Mouse (Mus musculus): ENCODE measurements around the gene 1700022I11Rik. TPM values are rescaled to one million over a fixed set of nuclear protein-coding genes. Genes with fewer than 3 reads are reported as not detected.
"Not testable (repeated sequence)": the region's sequence is repeated elsewhere in the genome, so short reads cannot be mapped to it uniquely, and the experiment has no call there.

The 1700022I11Rik gene
- polyA plus RNA-seq, 2 experiments, result 0.07 to 0.44 TPM

DNA sequence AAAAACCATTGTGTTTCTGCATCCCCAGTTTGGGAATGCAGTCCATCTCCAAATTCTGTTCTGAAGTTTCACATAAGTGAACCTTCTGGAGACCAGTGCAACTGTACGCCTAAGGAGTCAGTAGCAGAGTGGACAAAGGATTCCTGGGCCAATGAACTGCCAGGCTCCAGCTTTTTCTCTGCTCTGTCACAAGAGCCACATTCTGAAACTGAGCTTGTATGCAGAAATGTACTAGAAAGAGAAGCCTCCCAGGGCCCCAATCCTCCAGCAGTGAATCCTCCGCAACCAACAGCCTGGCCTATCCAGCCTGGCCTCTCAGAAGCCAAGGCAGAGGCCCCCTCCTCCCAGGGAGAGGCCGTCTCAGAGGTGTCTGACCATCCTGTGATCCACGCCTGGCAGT lies 3.5 kb downstream of the 1700022I11Rik start:
- TF ChIP-seq CTCF (IDR thresholded peaks at IDR 0.05; ENCODE audit: low read depth), result no peak
- TF ChIP-seq EP300 (IDR thresholded peaks at IDR 0.05; ENCODE audit: low read depth), result no peak
- H3K4me1 ChIP-seq (replicated peaks; ENCODE audit: control insufficient read depth in 2 of 2, insufficient read depth in 2 of 2, low read length in 1 of 2), result no peaks in the 10 kb centered on the region
- 64% methylated on average over 4 of the region's 4 CpGs for WGBS (ENCODE audit: insufficient replicate concordance)
- no peak overlapping the region for H3K9ac ChIP-seq (replicated peaks)
- no peaks in the 10 kb centered on the region for H3K9me3 ChIP-seq (ENCODE audit: control insufficient read depth, low read length)
- DNase-seq (ENCODE audit: low read depth in 3 of 3, low spot score in 3 of 3) (no peak), ATAC-seq (ENCODE audit: insufficient read depth) (no peak)
- no peak overlapping the region for H3K4me2 ChIP-seq (ENCODE audit: low read depth)
- no peaks in the 10 kb centered on the region for H3K36me3 ChIP-seq (replicated peaks; ENCODE audit: control insufficient read depth, insufficient read depth, low read depth)
- no peak overlapping the region for H3K4me3 ChIP-seq (ENCODE audit: insufficient read depth in 1 of 2, low read depth in 2 of 2, low read length in 2 of 2)
- no peaks in the 10 kb centered on the region for H3K27me3 ChIP-seq (ENCODE audit: control insufficient read depth, insufficient read depth, low read length)
- no peak overlapping the region for H3K27ac ChIP-seq

DNA sequence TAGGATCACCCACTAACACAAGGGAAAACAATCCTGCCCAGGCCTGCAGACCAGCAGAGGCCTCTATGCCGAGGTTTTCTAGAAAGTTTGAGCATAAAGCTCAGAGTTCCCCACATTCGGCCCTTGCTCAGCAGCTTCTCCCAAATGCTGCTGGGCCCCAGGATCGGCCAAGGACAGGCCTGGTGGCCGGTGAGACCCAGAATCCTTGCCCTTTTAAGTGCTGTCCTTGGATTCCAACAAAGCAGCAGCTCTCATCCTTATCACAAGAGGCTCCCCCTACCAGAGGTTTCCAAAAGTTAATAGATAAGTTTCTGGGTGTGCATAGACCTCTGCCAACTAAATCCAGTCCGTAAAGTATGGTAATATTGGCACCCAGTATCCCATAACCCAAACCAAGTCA lies 4.5 kb downstream of the 1700022I11Rik start:
- H3K36me3 ChIP-seq (replicated peaks; ENCODE audit: control insufficient read depth, insufficient read depth, low read depth), result peaks cover 5% of the 10 kb centered on the region
- no peaks in the 10 kb centered on the region for H3K27me3 ChIP-seq (ENCODE audit: control insufficient read depth, insufficient read depth, low read length)
- no peaks in the 10 kb centered on the region for H3K9me3 ChIP-seq (ENCODE audit: control insufficient read depth, low read length)
- DNase-seq (ENCODE audit: low read depth in 3 of 3, low spot score in 3 of 3), result no peak
- H3K9ac ChIP-seq (replicated peaks), result no peak overlapping the region
- H3K27ac ChIP-seq, result no peak overlapping the region
- H3K4me3 ChIP-seq (ENCODE audit: insufficient read depth in 1 of 2, low read depth in 2 of 2, low read length in 2 of 2), result no peak overlapping the region
- no peak overlapping the region for H3K4me2 ChIP-seq (ENCODE audit: low read depth)
- WGBS (ENCODE audit: insufficient replicate concordance), result 62% methylated on average over 5 of the region's 5 CpGs
- no peak for ATAC-seq (ENCODE audit: insufficient read depth)
- TF ChIP-seq CTCF (IDR thresholded peaks at IDR 0.05; ENCODE audit: low read depth) (no peak), EP300 (IDR thresholded peaks at IDR 0.05; ENCODE audit: low read depth) (no peak)
- no peaks in the 10 kb centered on the region for H3K4me1 ChIP-seq (replicated peaks; ENCODE audit: control insufficient read depth in 2 of 2, insufficient read depth in 2 of 2, low read length in 1 of 2)

DNA sequence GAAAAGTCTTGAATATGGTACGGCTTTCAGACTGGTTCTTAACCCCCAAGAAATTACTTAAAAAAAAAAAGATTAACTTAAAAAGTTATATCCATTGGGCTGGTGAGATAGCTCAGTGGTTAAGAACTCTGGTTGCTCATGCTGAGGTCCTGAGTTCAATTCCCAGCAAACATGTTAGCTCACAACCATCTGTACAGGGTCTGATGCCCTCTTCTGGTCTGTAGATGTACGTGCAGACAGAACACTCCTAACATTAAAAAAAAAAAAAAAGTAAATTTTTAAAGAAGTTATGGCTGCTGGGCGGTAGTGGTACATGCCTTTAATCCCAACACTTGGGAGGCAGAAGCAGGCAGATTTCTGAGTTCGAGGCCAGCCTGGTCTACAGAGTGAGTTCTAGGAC lies 8.7 kb downstream of the 1700022I11Rik start:
- H3K36me3 ChIP-seq (replicated peaks; ENCODE audit: control insufficient read depth, insufficient read depth, low read depth), result peaks cover 43% of the 10 kb centered on the region
- DNase-seq (ENCODE audit: low read depth in 3 of 3, low spot score in 3 of 3) (no peak), ATAC-seq (ENCODE audit: insufficient read depth) (no peak)
- H3K9ac ChIP-seq (replicated peaks), result no peak overlapping the region
- no peak overlapping the region for H3K27ac ChIP-seq
- H3K4me1 ChIP-seq (replicated peaks; ENCODE audit: control insufficient read depth in 2 of 2, insufficient read depth in 2 of 2, low read length in 1 of 2), result no peaks in the 10 kb centered on the region
- H3K27me3 ChIP-seq (ENCODE audit: control insufficient read depth, insufficient read depth, low read length), result no peaks in the 10 kb centered on the region
- no peak overlapping the region for H3K4me3 ChIP-seq (ENCODE audit: insufficient read depth in 1 of 2, low read depth in 2 of 2, low read length in 2 of 2)
- no peaks in the 10 kb centered on the region for H3K9me3 ChIP-seq (ENCODE audit: control insufficient read depth, low read length)
- no peak overlapping the region for H3K4me2 ChIP-seq (ENCODE audit: low read depth)
- TF ChIP-seq CTCF (IDR thresholded peaks at IDR 0.05; ENCODE audit: low read depth) (peak; percentile 51), EP300 (IDR thresholded peaks at IDR 0.05; ENCODE audit: low read depth) (no peak)
- WGBS (ENCODE audit: insufficient replicate concordance), result 80% methylated on average over 4 of the region's 4 CpGs

DNA sequence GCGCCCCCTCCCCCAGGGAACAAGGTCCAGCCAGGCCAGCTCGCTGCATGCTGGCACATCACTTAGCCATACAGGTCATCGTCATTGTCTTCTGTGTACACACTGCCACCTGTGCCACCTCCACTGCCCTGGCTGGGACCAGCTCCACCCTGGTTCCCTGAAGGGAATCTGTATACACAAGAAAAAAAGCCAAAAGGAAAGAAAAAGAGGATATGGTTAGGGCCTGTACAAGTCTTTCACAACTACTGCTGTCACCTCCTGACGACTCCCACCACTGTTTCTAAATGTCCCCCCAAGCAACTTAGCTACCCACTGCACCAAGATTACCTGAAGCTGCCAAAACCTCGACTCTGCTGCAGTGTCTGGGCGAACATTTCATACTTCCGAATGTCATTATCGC lies 11.1 kb downstream of the 1700022I11Rik start:
- DNase-seq (ENCODE audit: low read depth in 3 of 3, low spot score in 3 of 3); H3K4me2 ChIP-seq (ENCODE audit: low read depth); H3K27me3 ChIP-seq (ENCODE audit: control insufficient read depth, insufficient read depth, low read length); H3K9me3 ChIP-seq (ENCODE audit: control insufficient read depth, low read length); H3K4me1 ChIP-seq (replicated peaks; ENCODE audit: control insufficient read depth in 2 of 2, insufficient read depth in 2 of 2, low read length in 1 of 2); H3K27ac ChIP-seq; H3K4me3 ChIP-seq (ENCODE audit: insufficient read depth in 1 of 2, low read depth in 2 of 2, low read length in 2 of 2); ATAC-seq (ENCODE audit: insufficient read depth); H3K9ac ChIP-seq (replicated peaks): not testable (repeated sequence)
- WGBS (ENCODE audit: insufficient replicate concordance), result 79% methylated on average over 7 of the region's 8 CpGs
- H3K36me3 ChIP-seq (replicated peaks; ENCODE audit: control insufficient read depth, insufficient read depth, low read depth), result peaks cover 67% of the 10 kb centered on the region

DNA sequence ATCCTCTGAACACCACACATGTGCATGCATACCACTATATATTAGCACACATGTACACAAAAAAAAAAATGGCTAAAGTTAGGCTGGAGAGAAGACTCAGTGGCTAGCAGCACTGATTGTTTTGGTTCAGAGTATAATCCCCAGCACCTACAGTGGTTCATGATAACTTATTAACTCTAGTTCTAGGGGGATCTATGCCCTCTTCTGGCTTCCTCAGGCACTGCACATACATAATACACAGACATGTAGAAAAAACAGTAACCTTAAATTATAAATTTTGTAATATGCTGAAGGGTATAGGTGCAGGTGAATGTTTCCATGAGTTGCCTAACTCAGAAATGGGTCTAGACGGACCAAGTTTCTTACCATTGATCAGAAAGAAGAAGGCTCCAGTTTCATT lies 18.9 kb downstream of the 1700022I11Rik start:
- ATAC-seq (ENCODE audit: insufficient read depth) (no peak), DNase-seq (ENCODE audit: low read depth in 3 of 3, low spot score in 3 of 3) (no peak)
- TF ChIP-seq CTCF (IDR thresholded peaks at IDR 0.05; ENCODE audit: low read depth) (no peak), EP300 (IDR thresholded peaks at IDR 0.05; ENCODE audit: low read depth) (no peak)
- Histone ChIP-seq H3K4me2 (ENCODE audit: low read depth) (no peak overlapping the region), H3K4me3 (ENCODE audit: insufficient read depth in 1 of 2, low read depth in 2 of 2, low read length in 2 of 2) (no peak overlapping the region), H3K27me3 (ENCODE audit: control insufficient read depth, insufficient read depth, low read length) (no peaks in the 10 kb centered on the region), H3K4me1 (replicated peaks; ENCODE audit: control insufficient read depth in 2 of 2, insufficient read depth in 2 of 2, low read length in 1 of 2) (no peaks in the 10 kb centered on the region), H3K36me3 (replicated peaks; ENCODE audit: control insufficient read depth, insufficient read depth, low read depth) (peaks cover 95% of the 10 kb centered on the region), H3K9me3 (ENCODE audit: control insufficient read depth, low read length) (no peaks in the 10 kb centered on the region), H3K27ac (no peak overlapping the region), H3K9ac (replicated peaks) (no peak overlapping the region)
- WGBS (ENCODE audit: insufficient replicate concordance), result 54% methylated on average over 1 of the region's 1 CpGs

Data from liver, embryonic 14.5 days (tissue).